Mouse (Mus musculus): ENCODE data around the gene Dapk1.

DNA sequence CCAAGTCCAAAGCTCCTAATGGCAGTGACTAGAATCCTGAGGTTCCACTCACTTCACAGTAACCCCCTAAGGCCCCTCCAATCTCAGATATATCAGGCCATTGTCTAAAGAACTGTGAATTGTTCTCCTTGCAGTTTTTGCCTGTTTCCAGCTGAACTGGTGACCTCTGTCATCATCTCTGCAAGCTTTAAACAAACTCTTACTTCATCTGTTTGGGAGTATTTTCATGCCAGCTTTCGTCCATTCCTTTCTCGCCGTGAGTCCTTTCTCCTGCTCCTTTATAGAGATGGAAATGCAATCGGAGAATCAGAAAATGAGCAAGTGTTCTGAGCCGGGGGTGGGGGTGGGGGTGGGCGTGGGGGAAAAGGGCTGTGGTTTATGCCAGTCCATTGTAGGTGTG is 107.4 kb downstream of the Dapk1 start:
- TF ChIP-seq CTCF (IDR thresholded peaks at IDR 0.05; ENCODE audit: low read depth) (no peak), EP300 (IDR thresholded peaks at IDR 0.05; ENCODE audit: low read depth) (no peak)
